Mouse (Mus musculus) heart, adult 11 months (tissue): ENCODE data around the gene Cd99l2.

Experiments used
- DNase-seq: peaks from one replicate; pipeline ENCODE4 v3.0.0; 2022

Gene Cd99l2

GRCm38 (mm10) chrX:71465417-71465816 is 27.2 kb downstream of the Cd99l2 start:
- DNase-seq, result no peak

GRCm38 (mm10) chrX:71464138-71464826 is 28.4 kb downstream of the Cd99l2 start:
- DNase-seq, result no peak

- no peak for DNase-seq
Observed at GRCm38 (mm10) chrX:71456078-71456737, 36.4 kb downstream of the Cd99l2 start.

- DNase-seq, result peak; percentile 16
Observed at GRCm38 (mm10) chrX:71442916-71443315, 49.7 kb downstream of the Cd99l2 start.

- peak; percentile 85 for DNase-seq
Observed at GRCm38 (mm10) chrX:71439473-71439872, 53.2 kb downstream of the Cd99l2 start.

GRCm38 (mm10) chrX:71435542-71435941 is 57.1 kb downstream of the Cd99l2 start:
- no peak for DNase-seq

- DNase-seq, result peak; percentile 70
Observed at GRCm38 (mm10) chrX:71434860-71435259, 57.8 kb downstream of the Cd99l2 start.

GRCm38 (mm10) chrX:71434448-71434847 is 58.2 kb downstream of the Cd99l2 start:
- peak; percentile 4 for DNase-seq

GRCm38 (mm10) chrX:71430900-71431299 is 61.7 kb downstream of the Cd99l2 start:
- DNase-seq, result peak; percentile 4

- no peak for DNase-seq
Observed at GRCm38 (mm10) chrX:71427491-71427890, 65.2 kb downstream of the Cd99l2 start.

GRCm38 (mm10) chrX:71425746-71426519 is 66.7 kb downstream of the Cd99l2 start:
- DNase-seq, result peak; percentile 89

- no peak for DNase-seq
Observed at GRCm38 (mm10) chrX:71424852-71425251, 67.8 kb downstream of the Cd99l2 start.

GRCm38 (mm10) chrX:71413616-71414015 is 79.0 kb downstream of the Cd99l2 start:
- DNase-seq, result peak; percentile 11

GRCm38 (mm10) chrX:71412776-71413175 is 79.9 kb downstream of the Cd99l2 start:
- no peak for DNase-seq

GRCm38 (mm10) chrX:71408386-71408785 is 84.3 kb downstream of the Cd99l2 start:
- peak; percentile 21 for DNase-seq

GRCm38 (mm10) chrX:71406290-71406689 is 86.4 kb downstream of the Cd99l2 start:
- DNase-seq, result no peak

- DNase-seq, result no peak
Observed at GRCm38 (mm10) chrX:71396326-71396725, 96.3 kb downstream of the Cd99l2 start.

GRCm38 (mm10) chrX:71381571-71381970 is 111.1 kb downstream of the Cd99l2 start:
- DNase-seq, result peak; percentile 64

- no peak for DNase-seq
Observed at GRCm38 (mm10) chrX:71378435-71378834, 114.2 kb downstream of the Cd99l2 start.

GRCm38 (mm10) chrX:71376781-71377180 is 115.9 kb downstream of the Cd99l2 start:
- no peak for DNase-seq
